Mouse (Mus musculus) heart, adult 2 months (tissue): ENCODE data around the gene Gramd1b.

ENCODE experiments used
- CTCF ChIP-seq: fragments of 200-600 bp; IDR thresholded peaks from 2 replicates; pipeline ENCODE4 v1.8.1; 2022; ENCODE audit warnings: antibody characterized with exemption, mild to moderate bottlenecking, moderate library complexity
- EP300 ChIP-seq: fragments of 200-500 bp; IDR thresholded peaks from 2 replicates; pipeline ENCODE4 v1.6.1; 2011; ENCODE audit warnings: low read depth, low read length, control low read depth; ENCODE audit not compliant: insufficient read depth

DNA sequence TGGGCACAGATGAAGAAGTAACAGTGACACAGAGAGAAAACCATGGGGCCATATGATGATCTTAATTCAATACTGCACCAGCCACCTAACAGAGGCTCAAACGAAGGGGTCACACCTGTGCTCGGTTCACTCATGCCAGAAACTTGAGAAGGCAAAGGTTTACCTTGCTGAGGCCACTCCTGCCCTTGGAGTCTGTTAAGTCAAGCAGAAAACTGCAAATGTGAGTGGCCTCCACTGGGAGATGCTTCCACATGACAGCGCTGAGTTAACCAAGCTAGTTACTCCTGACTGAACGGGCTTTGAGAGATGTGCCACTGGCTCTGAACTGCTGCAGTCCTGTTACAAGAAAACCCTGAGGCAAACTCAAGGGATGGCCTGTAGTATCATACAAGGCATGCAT lies 83.9 kb downstream of the Gramd1b start:
- TF ChIP-seq CTCF, result no peak
- TF ChIP-seq EP300, result no peak
